Mouse (Mus musculus): ENCODE results near the gene Ccs.
"Not testable (repeated sequence)": the region's sequence is repeated elsewhere in the genome, so short reads cannot be mapped to it uniquely, and the experiment has no call there.

The Ccs gene

DNA sequence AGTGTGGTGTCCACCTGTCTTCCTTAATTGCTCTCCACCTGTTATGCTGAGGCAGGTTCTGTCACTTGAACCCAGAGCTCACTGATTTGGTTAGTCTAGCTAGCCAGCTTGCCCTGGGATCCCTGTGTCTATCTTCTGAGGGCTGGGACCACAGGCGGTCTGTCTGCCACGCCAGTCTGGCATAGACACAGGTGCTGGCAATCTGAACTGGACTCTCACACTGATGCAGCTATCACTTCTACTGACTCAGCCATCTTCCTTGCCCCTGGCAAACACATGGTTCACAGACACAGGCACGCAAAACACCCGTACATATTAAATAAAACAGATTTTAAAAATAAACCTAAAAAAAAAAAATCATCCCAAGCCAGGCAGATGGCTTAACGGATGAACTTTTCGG is 2.1 kb downstream of the Ccs start:
- no peak for DNase-seq (ENCODE audit: extremely low read depth, low read depth, low spot score)

- DNase-seq (ENCODE audit: extremely low read depth, low read depth, low spot score) = no peak
Observed at GRCm38 (mm10) chr19:4836096-4836495, 3.0 kb downstream of the Ccs start.

- DNase-seq (ENCODE audit: extremely low read depth, low read depth, low spot score) = no peak
Observed at GRCm38 (mm10) chr19:4833977-4834376, 5.2 kb downstream of the Ccs start.

DNA sequence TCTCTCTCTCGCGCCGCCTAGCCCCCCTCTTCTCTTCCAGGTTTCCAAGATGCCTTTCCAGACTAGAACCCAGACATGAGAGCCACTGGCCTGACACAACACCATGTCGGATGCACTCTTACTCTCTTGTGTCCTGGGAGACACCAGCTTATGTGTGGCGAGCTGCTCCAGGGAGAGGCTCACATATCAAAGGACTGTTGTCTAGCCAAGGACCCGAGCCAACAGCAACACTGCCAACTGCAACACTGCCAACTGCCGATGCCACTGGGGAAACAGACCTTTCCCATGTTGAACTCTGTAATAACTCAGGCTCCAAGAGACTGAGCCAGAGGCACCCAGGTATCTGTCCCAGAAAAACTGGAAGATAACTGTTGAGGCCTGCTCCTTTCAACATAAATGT is 10.0 kb downstream of the Ccs start:
- no peak for DNase-seq (ENCODE audit: extremely low read depth, low read depth, low spot score)

DNA sequence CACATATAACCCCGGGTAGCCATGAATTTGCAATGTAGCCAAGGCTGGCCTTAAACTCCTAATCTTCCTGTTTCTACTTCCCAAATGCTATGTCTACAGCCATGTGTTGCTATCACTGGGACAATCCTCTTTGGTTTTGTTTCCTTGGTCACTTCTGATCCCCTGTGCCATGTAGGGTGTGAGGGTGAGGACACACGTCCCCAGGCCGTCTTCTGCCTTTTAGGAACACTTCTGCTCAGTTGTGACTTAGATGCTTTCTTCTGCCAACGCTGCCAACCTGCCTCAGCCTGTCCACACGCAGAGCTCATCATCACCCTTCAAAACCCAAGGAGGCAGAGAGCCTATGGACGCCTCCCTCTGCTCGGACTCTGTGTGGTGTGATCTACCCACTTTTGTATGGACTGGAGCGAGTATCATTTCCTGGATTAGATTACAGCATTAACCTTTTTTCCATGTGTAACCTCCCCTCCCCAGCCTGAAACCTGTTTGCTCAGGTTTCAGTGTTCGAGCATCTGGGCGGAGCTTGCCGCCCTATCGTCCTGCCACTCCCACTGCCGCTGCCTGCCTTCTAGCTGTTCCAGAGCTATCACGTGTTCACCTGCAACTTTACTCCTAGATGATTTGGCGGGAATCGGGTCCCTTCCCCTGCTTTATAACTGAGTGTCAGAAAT is 10.6 kb downstream of the Ccs start:
- no peak for DNase-seq (ENCODE audit: extremely low read depth, low read depth, low spot score)

DNA sequence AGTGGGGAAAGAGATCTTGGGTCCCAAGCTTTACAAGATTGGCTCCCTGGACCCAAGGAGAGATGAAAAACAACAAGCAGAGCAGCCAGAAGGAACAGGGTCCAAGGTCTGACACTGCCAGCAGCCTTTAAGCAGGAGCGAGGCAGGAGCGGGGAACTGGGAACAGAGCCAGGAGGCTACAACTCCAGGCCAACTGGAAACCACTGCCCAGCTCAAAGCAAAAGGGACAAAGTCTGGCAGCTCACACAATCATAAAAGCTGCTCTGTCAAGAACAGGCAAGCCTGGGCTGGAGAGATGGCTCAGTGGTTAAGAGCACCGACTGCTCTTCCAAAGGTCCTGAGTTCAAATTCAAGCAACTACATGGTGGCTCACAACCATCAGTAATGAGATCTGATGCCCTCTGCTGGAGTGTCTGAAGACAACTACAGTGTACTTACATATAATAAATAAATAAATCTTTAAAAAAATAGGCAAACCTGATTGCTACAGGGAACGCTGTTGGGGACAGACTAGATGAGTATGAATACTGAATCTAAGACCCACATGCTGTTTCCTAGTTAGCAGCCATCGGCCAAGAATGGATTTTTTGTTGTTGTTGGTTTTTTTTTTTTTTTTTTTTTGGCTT is 18.3 kb downstream of the Ccs start:
- peak; percentile 66 for DNase-seq (ENCODE audit: extremely low read depth, low read depth, low spot score)

DNA sequence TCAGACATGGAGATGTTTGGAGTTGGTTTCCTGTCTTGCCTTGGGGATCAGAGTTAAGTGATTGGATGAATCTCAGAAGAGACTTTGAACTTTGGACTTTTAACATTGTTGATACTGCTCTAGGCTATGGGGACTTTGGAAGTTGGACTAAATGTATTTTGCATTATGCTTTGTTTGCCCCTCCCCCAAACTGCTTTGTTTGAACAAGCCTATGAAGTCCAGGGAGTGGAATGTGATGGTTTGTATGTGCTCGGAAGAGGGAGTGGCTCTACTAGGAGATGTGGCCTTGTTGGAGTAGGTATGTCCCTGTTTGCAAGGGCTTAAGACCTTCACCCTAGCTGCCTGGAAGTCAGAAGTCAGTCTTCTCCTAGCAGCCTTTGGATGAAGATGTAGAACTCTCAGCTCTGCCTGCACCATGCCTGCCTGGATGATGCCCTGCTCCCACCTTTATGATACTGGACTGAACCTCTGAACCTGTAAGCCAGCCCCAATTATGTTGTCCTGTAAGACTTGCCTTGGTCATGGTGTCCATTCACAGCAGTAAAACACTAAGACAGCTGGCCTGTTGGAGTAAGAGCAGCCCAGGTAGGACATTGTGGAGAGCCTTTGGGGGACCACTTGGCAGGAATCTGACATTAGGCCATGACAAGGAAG is 21.8 kb downstream of the Ccs start:
- no peak for DNase-seq (ENCODE audit: extremely low read depth, low read depth, low spot score)

DNA sequence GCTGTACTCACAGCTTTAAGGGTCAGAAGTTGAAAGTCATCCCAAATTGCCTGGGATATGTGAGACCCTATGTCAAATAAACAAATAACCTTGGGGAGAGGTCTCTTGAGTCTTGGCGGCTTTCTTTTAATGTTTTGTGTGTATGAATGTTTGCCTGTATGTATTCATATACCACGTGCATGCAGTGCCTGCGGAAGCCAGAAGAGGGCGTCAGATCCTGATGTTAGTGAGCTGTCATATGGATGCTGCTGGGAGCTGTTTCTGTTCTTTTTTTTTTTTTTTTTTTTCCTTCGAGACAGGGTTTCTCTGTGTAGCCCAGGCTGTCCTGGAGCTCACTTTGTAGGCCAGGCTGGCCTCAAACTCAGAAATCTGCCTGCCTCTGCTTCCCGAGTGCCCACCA is 26.1 kb downstream of the Ccs start:
- no peak for DNase-seq (ENCODE audit: extremely low read depth, low read depth, low spot score)

DNA sequence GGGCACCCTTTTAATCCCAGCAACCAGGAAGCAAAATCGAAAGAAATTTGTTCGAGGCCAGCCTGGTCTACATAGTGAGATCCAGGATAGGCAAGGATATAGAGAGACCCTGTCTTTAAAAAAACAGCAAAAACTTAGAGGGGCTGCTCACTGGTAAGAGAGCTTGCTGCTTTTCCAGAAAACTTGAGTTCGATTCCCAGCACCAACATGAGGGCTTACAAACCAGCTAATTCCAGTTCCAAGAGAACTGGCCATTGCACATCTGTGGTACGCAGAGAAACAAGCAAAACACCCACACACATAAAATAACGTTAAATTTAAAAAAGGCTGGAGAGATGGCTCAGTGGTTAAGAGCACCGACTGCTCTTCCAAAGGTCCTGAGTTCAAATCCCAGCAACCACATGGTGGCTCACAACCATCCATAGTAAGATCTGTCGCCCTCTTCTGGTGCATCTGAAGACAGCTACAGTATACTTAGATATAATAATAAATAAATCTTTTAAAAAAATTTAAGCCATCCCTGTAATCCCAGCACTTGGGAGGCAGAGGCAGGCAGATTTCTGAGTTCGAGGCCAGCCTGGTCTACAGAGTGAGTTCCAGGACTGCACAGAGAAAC is 26.7 kb downstream of the Ccs start:
- not testable (repeated sequence) for DNase-seq (ENCODE audit: extremely low read depth, low read depth, low spot score)

GRCm38 (mm10) chr19:4811909-4812242 is 27.3 kb downstream of the Ccs start:
- no peak for DNase-seq (ENCODE audit: extremely low read depth, low read depth, low spot score)

- peak; percentile 87 for DNase-seq (ENCODE audit: extremely low read depth, low read depth, low spot score)
Observed at GRCm38 (mm10) chr19:4811063-4811908, 27.8 kb downstream of the Ccs start, which contains the start of the genes Gm21992 and Rbm14. Gene Gm21992 (minus strand): TSS chr19:4811612. Gene Rbm14 (minus strand): TSS chr19:4811634.

GRCm38 (mm10) chr19:4810746-4811062 is 28.4 kb downstream of the Ccs start:
- no peak for DNase-seq (ENCODE audit: extremely low read depth, low read depth, low spot score)

DNA sequence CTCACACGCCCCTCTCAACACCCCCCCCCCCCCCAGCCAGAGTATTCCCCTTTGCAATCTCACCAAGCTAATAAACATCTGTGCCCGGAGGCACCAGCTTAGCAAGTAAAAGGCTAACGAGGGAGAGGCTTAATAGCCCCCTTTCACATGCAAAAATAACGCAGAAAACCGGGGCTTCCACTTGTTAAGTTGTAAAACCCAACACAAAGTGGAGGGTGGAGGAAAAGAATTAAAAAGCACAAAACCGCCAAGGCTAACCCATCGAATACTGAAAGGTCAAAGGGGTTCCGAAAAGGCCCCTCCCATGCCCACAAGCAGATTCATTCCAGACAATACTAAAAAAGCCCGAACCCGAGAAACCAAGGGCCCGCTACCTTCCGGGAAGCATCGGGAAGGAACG is 28.8 kb downstream of the Ccs start:
- no peak for DNase-seq (ENCODE audit: extremely low read depth, low read depth, low spot score)

DNA sequence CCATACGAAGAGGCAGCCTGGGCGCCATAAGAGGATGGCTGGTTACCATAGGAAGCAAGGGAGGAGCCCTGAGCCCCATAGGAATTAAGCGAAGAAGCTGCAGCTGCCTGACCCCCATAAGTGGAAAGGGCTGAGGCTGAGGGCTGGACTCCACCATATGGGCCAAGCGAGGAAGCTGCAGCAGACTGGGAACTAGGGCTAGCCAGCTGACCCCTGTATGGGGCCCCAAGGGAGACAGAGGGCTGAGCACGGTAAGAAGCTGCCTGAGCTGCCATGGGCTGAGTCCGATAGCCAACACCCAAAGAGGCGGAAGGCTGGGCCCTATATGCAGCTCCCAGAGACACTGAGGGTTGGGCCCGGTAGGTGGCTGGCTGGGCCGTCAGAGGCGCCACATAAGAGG is 35.8 kb downstream of the Ccs start:
- DNase-seq (ENCODE audit: extremely low read depth, low read depth, low spot score) = no peak

GRCm38 (mm10) chr19:4802691-4803091 is 36.4 kb downstream of the Ccs start:
- no peak for DNase-seq (ENCODE audit: extremely low read depth, low read depth, low spot score)

GRCm38 (mm10) chr19:4799083-4799482 is 40.0 kb downstream of the Ccs start:
- no peak for DNase-seq (ENCODE audit: extremely low read depth, low read depth, low spot score)

DNA sequence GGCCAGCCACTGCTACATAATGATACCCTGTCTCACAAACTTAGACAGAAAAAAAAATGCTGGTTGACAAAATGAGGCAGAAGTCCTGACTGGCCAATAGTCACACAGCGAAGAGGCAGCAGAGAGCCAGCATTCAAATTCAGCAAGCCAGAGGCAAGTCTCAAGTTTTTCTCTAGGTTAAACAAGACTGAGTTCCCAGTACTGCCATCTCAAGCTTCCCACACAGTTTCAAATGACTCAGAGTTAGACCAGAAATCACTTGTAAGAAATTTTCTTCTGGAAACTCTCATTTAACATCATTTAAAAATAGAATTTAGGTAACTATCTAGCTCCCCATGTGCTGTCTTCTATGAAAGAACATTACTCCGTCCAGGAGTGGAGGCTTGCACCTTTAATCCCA is 41.3 kb downstream of the Ccs start:
- no peak for DNase-seq (ENCODE audit: extremely low read depth, low read depth, low spot score)

- no peak for DNase-seq (ENCODE audit: extremely low read depth, low read depth, low spot score)
Observed at GRCm38 (mm10) chr19:4795929-4796328, 43.2 kb downstream of the Ccs start.

- DNase-seq (ENCODE audit: extremely low read depth, low read depth, low spot score) = peak; percentile 97
Observed at GRCm38 (mm10) chr19:4793831-4794422, 45.2 kb downstream of the Ccs start, which contains the start of gene Rbm4. Gene Rbm4 (minus strand): TSS chr19:4793901.

DNA sequence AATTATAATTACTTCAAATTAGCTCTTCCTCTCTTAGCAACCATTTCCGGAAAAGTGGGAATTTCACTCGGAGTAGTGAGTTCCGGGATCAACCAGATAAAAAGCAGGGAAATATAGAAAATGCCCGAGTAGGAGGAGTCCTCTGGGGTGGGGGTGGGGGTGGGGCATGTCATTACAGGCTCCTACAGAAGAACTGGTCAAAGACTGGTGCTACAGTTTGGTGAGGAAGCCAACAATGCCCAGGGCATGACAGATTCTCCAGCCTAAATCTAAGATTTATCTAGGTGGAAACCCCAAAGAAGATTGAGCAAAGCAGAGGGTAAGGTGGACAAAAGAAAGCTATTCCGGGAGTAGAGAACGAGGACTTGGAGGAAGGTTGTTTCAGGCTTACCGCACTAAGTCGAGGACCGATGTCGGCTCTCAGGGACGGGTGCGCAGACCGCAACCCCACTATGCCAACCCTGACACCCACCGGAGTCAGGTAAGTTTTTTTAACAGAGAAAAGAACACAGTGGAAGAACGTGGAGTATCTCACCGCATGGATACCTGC is 45.8 kb downstream of the Ccs start:
- DNase-seq (ENCODE audit: extremely low read depth, low read depth, low spot score) = no peak

Data from fat pad, adult 2 months (tissue).